Mouse (Mus musculus) heart, embryonic 15.5 days (tissue): ENCODE results near the gene Ppm1m. TPM values are rescaled to one million over a fixed set of nuclear protein-coding genes. Genes with fewer than 3 reads are reported as not detected.

Experiments
- ATAC-seq: fragments of 200-750 bp; cut with Nextera tagmentation; replicated peaks from 2 replicates; pipeline ENCODE4 v1.8.0; 2017; ENCODE audit warnings: low read depth, moderate TSS enrichment; ENCODE audit not compliant: insufficient number of reproducible peaks, insufficient read depth, low FRiP score
- H3K27ac ChIP-seq: fragments of 300-500 bp; sonication (generic); 2 replicates; pipeline ENCODE4 v1.5.1; 2015; ENCODE audit warnings: mild to moderate bottlenecking, inconsistent platforms
- H3K27me3 ChIP-seq: fragments of 300-500 bp; sonication (generic); 2 replicates; pipeline ENCODE4 v1.6.1; 2015; ENCODE audit warnings: inconsistent platforms
- H3K36me3 ChIP-seq: fragments of 300-500 bp; sonication (generic); 2 replicates; pipeline ENCODE4 v1.6.1; 2015; ENCODE audit warnings: mild to moderate bottlenecking, inconsistent platforms
- H3K4me1 ChIP-seq: fragments of 300-500 bp; sonication (generic); replicated peaks from 2 replicates; pipeline ENCODE4 v1.6.1; 2015; ENCODE audit warnings: inconsistent platforms
- H3K4me2 ChIP-seq: fragments of 300-500 bp; sonication (generic); 2 replicates; pipeline ENCODE4 v1.6.1; 2015; ENCODE audit warnings: inconsistent platforms, mild to moderate bottlenecking, moderate library complexity
- H3K4me3 ChIP-seq: fragments of 300-500 bp; sonication (generic); 2 replicates; pipeline ENCODE4 v1.5.1; 2015; ENCODE audit warnings: mild to moderate bottlenecking, inconsistent platforms
- H3K9ac ChIP-seq: fragments of 300-500 bp; sonication (generic); 2 replicates; pipeline ENCODE4 v1.6.1; 2015; ENCODE audit warnings: mild to moderate bottlenecking, inconsistent platforms
- H3K9me3 ChIP-seq: fragments of 300-500 bp; sonication (generic); replicated peaks from 2 replicates; pipeline ENCODE4 v1.6.1; 2016; ENCODE audit warnings: inconsistent platforms
- WGBS: fragments of 180-500 bp; shearing (Covaris S2); methylation state at CpG from one replicate; pipeline ENCODE4 v1.1.7; 2015; ENCODE audit warnings: mixed read lengths; 5-methylcytosine and 5-hydroxymethylcytosine counted together
- polyA plus RNA-seq: library from polyadenylated mRNA; unstranded; fragments of >200 nt; fragmentation: Nextera tagmentation; extraction: Ambion mirVana; gene quantifications from 2 replicates; pipeline ENCODE4 v1.2.1, GENCODE M21; 2015

Gene Ppm1m
- polyA plus RNA-seq, 1 experiment from 2014 or later, result 23.1 TPM

DNA sequence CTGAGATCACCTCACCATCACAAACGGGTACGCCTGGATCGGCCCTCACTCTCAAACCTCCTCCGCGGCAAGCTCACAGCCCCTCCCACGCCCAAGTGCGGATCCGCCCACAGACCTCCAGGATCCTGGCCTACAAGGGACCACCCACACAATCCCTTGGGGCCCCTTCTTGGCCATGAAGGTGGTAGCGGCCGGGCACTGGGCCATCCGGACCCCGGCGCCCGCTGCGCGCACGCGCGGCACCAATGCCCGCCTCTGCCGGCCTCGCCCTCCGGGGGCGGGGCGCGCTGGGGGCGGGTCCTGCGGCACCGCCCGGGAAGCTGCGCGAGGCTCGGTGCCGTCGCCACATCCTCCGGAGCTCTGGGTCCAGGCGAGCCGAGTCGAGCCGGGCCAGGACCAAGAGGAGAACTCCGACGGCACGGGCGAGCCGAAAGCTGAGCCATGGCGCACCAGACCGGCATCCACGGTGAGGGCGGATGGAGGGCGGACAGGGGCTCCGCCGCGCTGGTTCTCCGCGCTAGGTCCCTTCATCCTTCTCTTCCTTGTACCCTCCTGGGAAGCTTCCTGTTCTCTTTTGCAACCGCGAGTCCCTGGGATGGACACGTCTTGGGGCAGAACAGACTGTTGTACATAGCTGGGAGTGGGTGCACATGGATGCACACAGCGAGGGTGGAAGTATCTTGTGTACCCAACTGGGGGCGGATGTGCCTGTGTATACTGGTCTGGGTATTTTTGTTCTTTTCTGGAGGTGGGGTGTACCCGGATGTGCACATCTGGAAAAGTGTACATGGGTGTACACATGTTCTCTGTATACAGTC, 3.5 kb upstream of the Ppm1m start, which contains the start of gene Twf2:
Gene Twf2, plus strand, starts transcription at position 290 of the 818 bp plus-strand sequence.
- H3K9ac ChIP-seq, result peak within 1 kb of the TSS; percentile 83
- peak within 1 kb of the TSS; percentile 85 for H3K27ac ChIP-seq
- peak within 1 kb of the TSS; percentile 87 for H3K4me3 ChIP-seq
- peak; percentile 87 for ATAC-seq
- peaks cover 54% of the 10 kb centered on the region for H3K4me1 ChIP-seq
- no peaks in the 10 kb centered on the region for H3K27me3 ChIP-seq
- 0 out of 2 replicates have a peak, but pooled peaks cover under 1% of the 10 kb centered on the region for H3K36me3 ChIP-seq
- WGBS, result 1% methylated on average over 61 of the region's 61 CpGs
- peak within 1 kb of the TSS; percentile 87 for H3K4me2 ChIP-seq
- H3K9me3 ChIP-seq, result no peaks in the 10 kb centered on the region

DNA sequence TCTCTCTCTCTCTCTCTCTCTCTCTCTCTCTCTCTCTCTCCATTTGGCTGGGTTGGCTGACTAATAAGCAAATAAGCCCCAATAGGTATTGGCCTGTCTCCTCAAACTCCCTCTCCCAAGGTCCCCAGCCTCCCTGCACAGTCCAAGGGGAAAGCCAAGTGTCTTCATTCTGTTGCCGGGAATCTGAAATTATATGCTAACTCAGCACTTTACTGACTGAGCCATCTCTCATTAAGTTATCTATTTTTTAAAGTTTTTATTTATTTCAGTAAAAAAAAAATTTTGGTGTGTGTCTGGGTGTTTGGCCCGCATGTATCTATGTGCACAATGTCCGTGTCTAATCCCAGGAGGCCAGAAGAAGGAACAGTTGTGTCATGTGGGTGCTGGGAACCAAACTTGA, 2.3 kb upstream of the Ppm1m start:
- H3K27ac ChIP-seq, result 0 out of 2 replicates have a peak overlapping the region, but pooled peaks have one; percentile 85
- peak overlapping the region; percentile 87; the same call in 1 of the 2 replicates for H3K4me2 ChIP-seq
- no peak overlapping the region for H3K9ac ChIP-seq
- ATAC-seq, result no peak
- no peak overlapping the region for H3K4me3 ChIP-seq
- H3K36me3 ChIP-seq, result no peaks in the 10 kb centered on the region
- H3K9me3 ChIP-seq, result no peaks in the 10 kb centered on the region
- H3K4me1 ChIP-seq, result peaks cover 56% of the 10 kb centered on the region
- WGBS, result 76% methylated on average over 3 of the region's 3 CpGs
- no peaks in the 10 kb centered on the region for H3K27me3 ChIP-seq

DNA sequence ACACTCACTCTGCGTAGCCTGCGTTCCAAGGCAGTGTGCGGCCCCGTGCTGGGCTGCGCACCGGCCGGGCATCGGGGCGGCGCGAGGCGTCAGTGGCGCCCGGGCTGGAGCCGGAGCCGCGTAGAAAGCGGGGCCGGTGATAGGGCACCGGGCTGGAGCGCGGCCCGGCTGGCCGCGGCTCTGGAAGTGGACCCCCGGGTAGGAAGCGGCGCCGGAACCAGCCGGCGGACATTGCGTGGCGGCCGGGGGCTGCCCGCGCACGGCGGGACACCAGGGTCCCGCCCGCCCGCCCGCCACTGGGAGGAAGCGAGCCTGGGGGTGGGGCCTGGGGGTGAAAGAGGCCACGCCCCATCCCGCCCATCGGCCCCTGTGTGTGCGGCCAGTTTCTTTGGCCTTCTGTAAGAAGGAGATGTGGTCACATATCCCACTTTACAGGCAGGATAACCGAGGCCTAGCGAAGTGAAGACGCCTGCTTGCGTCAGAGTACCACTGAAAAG, 536 bp downstream of the Ppm1m start:
- under 1% methylated on average over 29 of the region's 51 CpGs for WGBS
- peak overlapping the region; percentile 80 for H3K4me3 ChIP-seq
- H3K27ac ChIP-seq, result peak overlapping the region; percentile 60
- H3K4me1 ChIP-seq, result peaks cover 32% of the 10 kb centered on the region
- H3K27me3 ChIP-seq, result no peaks in the 10 kb centered on the region
- 0 out of 2 replicates have a peak, but pooled peaks cover 11% of the 10 kb centered on the region for H3K36me3 ChIP-seq
- H3K4me2 ChIP-seq, result peak overlapping the region; percentile 80
- peak overlapping the region; percentile 80 for H3K9ac ChIP-seq
- H3K9me3 ChIP-seq, result no peaks in the 10 kb centered on the region
- peak; percentile 58 for ATAC-seq

DNA sequence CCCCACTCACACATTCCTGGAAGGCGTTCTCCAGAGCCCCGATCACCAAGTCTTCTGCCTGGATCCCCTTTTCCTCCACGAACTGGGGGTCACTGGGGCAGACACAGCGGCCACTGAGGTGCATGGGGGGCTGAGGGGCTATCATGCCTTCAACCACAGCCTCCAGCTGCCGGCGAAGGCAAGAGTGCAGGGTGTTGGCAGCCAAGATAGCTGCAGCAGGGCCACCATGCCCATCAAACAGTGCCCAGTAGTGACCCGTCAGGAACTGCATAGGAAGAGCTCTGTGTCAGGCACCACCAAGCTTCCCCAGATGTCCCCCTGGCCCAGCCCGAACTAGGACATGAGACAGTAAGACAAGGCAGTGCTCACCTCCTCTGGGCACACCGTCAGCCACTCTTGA, 1.8 kb downstream of the Ppm1m start:
- no peaks in the 10 kb centered on the region for H3K27me3 ChIP-seq
- H3K4me1 ChIP-seq, result peaks cover 23% of the 10 kb centered on the region
- ATAC-seq, result no peak
- peak overlapping the region; percentile 80; the same call in 1 of the 2 replicates for H3K4me3 ChIP-seq
- WGBS, result 90% methylated on average over 9 of the region's 9 CpGs
- peaks cover 15% of the 10 kb centered on the region; the same call in 1 of the 2 replicates for H3K36me3 ChIP-seq
- H3K27ac ChIP-seq, result no peak overlapping the region
- 0 out of 2 replicates have a peak overlapping the region, but pooled peaks have one; percentile 80 for H3K9ac ChIP-seq
- H3K4me2 ChIP-seq, result no peak overlapping the region; the same call in 1 of the 2 replicates
- no peaks in the 10 kb centered on the region for H3K9me3 ChIP-seq

DNA sequence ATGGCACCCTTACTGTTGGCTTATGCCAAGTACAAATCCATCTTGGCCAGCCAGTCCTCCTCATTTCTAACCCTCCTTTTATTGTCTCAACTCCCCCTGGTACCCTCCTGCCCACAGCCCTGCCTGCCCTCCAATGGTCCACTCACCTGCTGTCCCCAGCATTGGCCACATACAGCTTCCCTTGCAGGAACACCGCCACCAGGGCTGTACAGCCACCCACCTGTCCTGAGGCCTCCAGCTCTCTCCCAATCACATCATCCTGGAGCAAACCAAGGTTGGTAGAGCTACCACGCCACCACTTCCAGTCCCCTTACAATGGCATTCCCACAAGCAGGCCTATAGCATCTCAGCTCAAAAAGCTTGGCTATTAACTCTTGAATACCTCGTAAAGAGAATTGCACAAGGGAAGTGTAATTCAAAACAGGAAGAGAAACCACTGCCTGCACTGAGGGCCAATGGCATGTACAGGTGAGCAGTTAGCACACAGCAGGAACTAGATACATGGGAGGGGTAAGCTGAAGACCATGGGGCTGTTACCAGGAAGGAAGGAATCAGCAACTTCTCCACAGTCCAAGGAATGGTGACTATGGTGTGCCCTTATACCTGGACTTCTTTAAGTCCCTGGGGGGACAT, 2.3 kb downstream of the Ppm1m start:
- Histone ChIP-seq H3K27ac (no peak overlapping the region), H3K27me3 (no peaks in the 10 kb centered on the region), H3K9me3 (no peaks in the 10 kb centered on the region), H3K4me2 (no peak overlapping the region), H3K4me1 (peaks cover 20% of the 10 kb centered on the region), H3K36me3 (peaks cover 21% of the 10 kb centered on the region), H3K4me3 (no peak overlapping the region), H3K9ac (no peak overlapping the region)
- no peak for ATAC-seq
- WGBS, result 93% methylated on average over 3 of the region's 3 CpGs

DNA sequence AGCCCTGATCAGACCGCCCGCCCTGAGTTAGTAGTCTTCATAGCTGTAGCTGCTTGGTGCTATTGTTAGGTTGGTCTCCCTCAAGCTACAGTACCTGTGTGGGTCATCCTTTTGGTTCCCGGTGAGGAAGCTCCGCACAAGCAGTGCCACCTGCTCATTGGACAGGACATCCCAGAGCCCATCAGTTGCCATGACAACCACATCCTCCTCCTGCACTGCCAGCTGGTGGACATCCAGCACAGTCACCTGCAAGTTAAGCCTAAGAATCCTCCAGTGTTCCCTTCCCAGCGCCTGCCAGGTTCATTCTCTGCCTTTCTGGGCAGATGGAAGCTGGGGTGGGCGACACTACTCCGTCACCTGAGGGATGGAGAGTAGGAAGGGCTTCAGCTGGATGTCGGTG, 3.9 kb downstream of the Ppm1m start:
- 88% methylated on average over 8 of the region's 8 CpGs for WGBS
- peaks cover 18% of the 10 kb centered on the region for H3K4me1 ChIP-seq
- H3K9me3 ChIP-seq, result no peaks in the 10 kb centered on the region
- H3K27me3 ChIP-seq, result no peaks in the 10 kb centered on the region
- H3K27ac ChIP-seq, result no peak overlapping the region
- H3K4me2 ChIP-seq, result no peak overlapping the region
- ATAC-seq, result no peak
- no peak overlapping the region for H3K4me3 ChIP-seq
- no peak overlapping the region for H3K9ac ChIP-seq
- peaks cover 34% of the 10 kb centered on the region for H3K36me3 ChIP-seq

DNA sequence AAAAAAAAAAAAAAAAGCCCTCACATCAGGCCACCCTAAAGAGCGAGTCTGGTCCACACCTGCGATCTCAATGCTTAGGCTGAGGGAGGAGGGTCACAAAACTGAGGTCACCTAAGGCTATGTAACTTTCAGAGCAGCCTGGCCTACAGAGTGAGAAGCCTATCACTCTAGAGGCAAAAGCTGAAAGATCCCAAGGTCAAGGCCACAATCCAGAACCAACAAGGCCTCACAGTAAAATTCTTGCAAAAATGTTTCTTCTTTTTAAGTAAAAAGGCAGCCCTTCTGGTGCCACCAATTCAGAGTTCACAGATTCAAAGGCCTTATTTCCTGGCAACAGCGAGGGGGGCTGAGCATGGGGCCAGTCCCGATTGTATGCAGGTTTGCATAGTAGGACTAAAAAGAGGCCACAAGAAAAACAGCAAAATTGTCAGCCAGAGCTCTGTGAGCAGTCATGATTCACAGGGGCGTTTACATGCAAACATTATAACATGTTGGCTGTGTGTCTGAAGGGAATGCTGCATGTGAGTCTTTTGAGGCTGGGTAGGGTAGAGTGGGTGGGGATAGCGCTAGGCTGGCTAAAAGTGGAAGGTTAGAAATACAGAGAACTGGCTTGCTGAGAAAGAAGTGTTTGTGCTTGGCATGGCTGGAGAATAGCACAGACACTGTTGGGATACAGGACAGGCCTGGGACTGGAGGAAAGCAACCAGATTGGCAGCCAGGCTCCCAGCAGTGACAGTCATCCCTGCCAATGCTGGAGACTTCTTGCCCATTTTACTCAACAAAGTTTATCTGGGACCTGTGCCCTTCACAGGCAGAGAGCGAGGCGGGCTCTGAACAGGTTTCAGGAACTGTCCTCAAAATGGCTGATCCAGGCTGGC, 5.4 kb downstream of the Ppm1m start:
- H3K4me1 ChIP-seq, result peaks cover 11% of the 10 kb centered on the region
- H3K4me3 ChIP-seq, result no peak overlapping the region
- H3K9me3 ChIP-seq, result no peaks in the 10 kb centered on the region
- no peaks in the 10 kb centered on the region for H3K27me3 ChIP-seq
- no peak for ATAC-seq
- WGBS, result 90% methylated on average over 8 of the region's 8 CpGs
- peaks cover 49% of the 10 kb centered on the region for H3K36me3 ChIP-seq
- no peak overlapping the region for H3K27ac ChIP-seq
- no peak overlapping the region for H3K9ac ChIP-seq
- H3K4me2 ChIP-seq, result no peak overlapping the region

DNA sequence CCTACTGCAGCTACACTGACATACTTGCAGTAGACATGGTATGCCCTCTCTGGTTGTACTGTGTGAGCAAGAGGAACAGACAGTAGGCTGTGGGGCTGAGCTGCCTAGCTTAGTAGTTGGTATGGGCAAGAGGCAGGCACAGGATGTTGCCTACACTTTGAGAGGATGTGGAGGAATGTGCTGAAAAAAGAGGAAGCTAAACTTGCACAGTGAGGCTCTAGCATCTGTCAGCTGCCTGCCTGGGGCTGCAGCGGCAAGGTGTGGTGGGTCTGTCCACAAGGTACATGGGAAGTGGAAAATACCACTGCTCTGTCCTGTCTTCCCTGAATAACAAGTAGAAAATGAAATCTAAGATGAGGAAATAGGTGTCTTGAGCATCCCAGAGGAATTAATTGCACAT, 6.5 kb downstream of the Ppm1m start:
- no peaks in the 10 kb centered on the region for H3K27me3 ChIP-seq
- H3K4me2 ChIP-seq, result no peak overlapping the region
- WGBS, result 88% methylated on average over 1 of the region's 1 CpGs
- H3K4me1 ChIP-seq, result peaks cover 4% of the 10 kb centered on the region; the same call in 1 of the 2 replicates
- no peak overlapping the region for H3K4me3 ChIP-seq
- peaks cover 61% of the 10 kb centered on the region for H3K36me3 ChIP-seq
- no peak for ATAC-seq
- no peak overlapping the region for H3K27ac ChIP-seq
- no peak overlapping the region for H3K9ac ChIP-seq
- no peaks in the 10 kb centered on the region for H3K9me3 ChIP-seq

DNA sequence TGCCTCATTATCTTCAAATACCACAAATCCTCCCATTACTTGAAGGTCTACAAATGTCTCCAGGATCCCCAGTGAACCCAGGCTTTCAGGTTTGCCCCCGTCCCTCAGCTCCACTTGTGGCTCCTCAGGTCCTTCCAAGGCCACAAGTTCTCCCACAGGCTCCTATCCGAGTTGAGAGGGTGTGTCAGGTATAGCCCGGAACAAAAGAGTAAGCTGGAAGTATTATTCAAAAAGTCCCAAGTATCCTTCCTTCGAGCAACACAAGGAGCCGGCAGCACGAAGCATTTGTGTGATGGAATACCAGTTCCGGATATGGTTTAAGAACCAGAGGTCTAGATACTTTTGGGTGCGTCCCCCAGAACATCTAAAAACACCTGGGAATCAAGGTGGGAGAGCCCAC, 7.5 kb downstream of the Ppm1m start:
- Histone ChIP-seq H3K4me3 (no peak overlapping the region), H3K4me1 (no peaks in the 10 kb centered on the region), H3K36me3 (peaks cover 70% of the 10 kb centered on the region), H3K9me3 (no peaks in the 10 kb centered on the region), H3K27me3 (no peaks in the 10 kb centered on the region), H3K4me2 (no peak overlapping the region), H3K27ac (no peak overlapping the region), H3K9ac (no peak overlapping the region)
- no peak for ATAC-seq
- WGBS, result 89% methylated on average over 8 of the region's 8 CpGs

DNA sequence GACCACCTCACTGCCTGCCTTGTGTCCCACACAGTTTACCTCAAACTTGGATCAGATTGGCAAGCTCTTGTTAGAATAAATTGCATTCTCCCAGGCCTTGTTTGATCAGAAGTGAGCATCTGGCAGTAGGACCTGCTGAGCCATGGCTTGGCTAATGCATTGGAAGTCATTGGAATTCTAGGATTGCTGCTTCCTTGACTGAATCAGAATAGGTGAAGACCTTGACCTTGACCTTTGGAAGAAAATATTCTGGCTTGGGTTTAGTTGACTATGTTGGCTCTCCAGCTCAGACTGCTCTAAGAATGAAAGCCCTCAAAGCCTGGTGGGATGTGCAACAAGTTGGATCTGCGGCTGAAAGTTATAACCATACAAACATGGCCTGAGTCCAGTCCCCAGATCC, 8.2 kb downstream of the Ppm1m start:
- ATAC-seq, result no peak
- WGBS, result 93% methylated on average over 1 of the region's 1 CpGs
- no peaks in the 10 kb centered on the region for H3K9me3 ChIP-seq
- H3K36me3 ChIP-seq, result peaks cover 73% of the 10 kb centered on the region
- H3K4me1 ChIP-seq, result no peaks in the 10 kb centered on the region
- no peak overlapping the region for H3K9ac ChIP-seq
- H3K4me2 ChIP-seq, result no peak overlapping the region
- H3K27ac ChIP-seq, result no peak overlapping the region
- no peaks in the 10 kb centered on the region for H3K27me3 ChIP-seq
- H3K4me3 ChIP-seq, result no peak overlapping the region

DNA sequence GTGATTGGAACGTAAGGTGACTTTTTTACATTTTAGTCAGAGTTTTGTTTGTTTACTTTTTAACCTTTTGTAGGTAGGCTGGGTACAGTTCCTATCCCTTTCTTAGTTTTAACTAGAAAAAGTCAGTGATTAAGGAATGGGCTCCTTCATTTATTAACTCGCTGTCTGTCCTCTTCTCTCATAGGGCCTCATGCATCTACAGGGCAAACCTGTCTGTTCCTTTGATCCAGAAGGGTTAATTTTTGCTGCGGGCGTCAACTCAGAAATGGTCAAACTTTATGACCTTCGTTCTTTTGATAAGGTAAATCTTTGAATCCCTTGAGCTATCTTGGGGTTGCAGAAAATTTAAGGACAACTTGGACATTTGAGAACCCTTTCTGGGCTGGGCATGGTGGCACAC, 15.6 kb downstream of the Ppm1m start:
- Histone ChIP-seq H3K9me3 (no peaks in the 10 kb centered on the region), H3K4me1 (no peaks in the 10 kb centered on the region), H3K4me3 (no peak overlapping the region), H3K36me3 (peaks cover 95% of the 10 kb centered on the region), H3K4me2 (no peak overlapping the region), H3K9ac (no peak overlapping the region), H3K27me3 (no peaks in the 10 kb centered on the region), H3K27ac (no peak overlapping the region)
- 87% methylated on average over 5 of the region's 5 CpGs for WGBS
- ATAC-seq, result no peak
